Mouse (Mus musculus) right cerebral cortex, adult 2 months (tissue): ENCODE data around the gene B9d2.

Experiments used
- DNase-seq, 2 experiments: peaks; one replicate each; pipeline ENCODE4 v3.0.0; 2021 to 2022; ENCODE audit warnings: low spot score in 2 of 2

Gene B9d2

GRCm38 (mm10) chr7:25674719-25675300 is 5.8 kb upstream of the B9d2 start, which contains the start of gene Tmem91:
Tmem91 (minus strand) TSS chr7:25675166.
- DNase-seq, result no peak

- DNase-seq, result no peak
Measured at GRCm38 (mm10) chr7:25675405-25675804, 5.2 kb upstream of the B9d2 start.

GRCm38 (mm10) chr7:25676085-25676781 is 4.3 kb upstream of the B9d2 start:
- peak; percentile 92 to 94 for DNase-seq

GRCm38 (mm10) chr7:25677013-25677412 is 3.6 kb upstream of the B9d2 start:
- no peak for DNase-seq

- no peak for DNase-seq
Measured at GRCm38 (mm10) chr7:25679971-25680370, 609 bp upstream of the B9d2 start.

- no peak for DNase-seq
Measured at GRCm38 (mm10) chr7:25681341-25682231, 1.0 kb downstream of the B9d2 start.

GRCm38 (mm10) chr7:25683474-25684180 is 3.0 kb downstream of the B9d2 start:
- DNase-seq, result no peak

GRCm38 (mm10) chr7:25684659-25685058 is 4.1 kb downstream of the B9d2 start:
- no peak for DNase-seq

- no peak for DNase-seq
Measured at GRCm38 (mm10) chr7:25685926-25686470, 5.4 kb downstream of the B9d2 start.

- DNase-seq, result no peak
Measured at GRCm38 (mm10) chr7:25686680-25687531, 6.3 kb downstream of the B9d2 start, which contains the start of gene Tgfb1. Tgfb1 (plus strand) TSS chr7:25687002.

- DNase-seq, result no peak
Measured at GRCm38 (mm10) chr7:25687811-25688401, 7.3 kb downstream of the B9d2 start.

- no peak for DNase-seq
Measured at GRCm38 (mm10) chr7:25688810-25689586, 8.4 kb downstream of the B9d2 start.

GRCm38 (mm10) chr7:25689603-25690021 is 9.0 kb downstream of the B9d2 start:
- DNase-seq, result no peak

- DNase-seq, result no peak
Measured at GRCm38 (mm10) chr7:25690051-25690450, 9.5 kb downstream of the B9d2 start.

- DNase-seq, result no peak
Measured at GRCm38 (mm10) chr7:25694104-25694503, 13.5 kb downstream of the B9d2 start.

GRCm38 (mm10) chr7:25699851-25700250 is 19.3 kb downstream of the B9d2 start:
- DNase-seq, result no peak

GRCm38 (mm10) chr7:25700732-25701131 is 20.2 kb downstream of the B9d2 start:
- DNase-seq, result no peak

- no peak for DNase-seq
Measured at GRCm38 (mm10) chr7:25702350-25702749, 21.8 kb downstream of the B9d2 start.

GRCm38 (mm10) chr7:25703793-25704494 is 23.4 kb downstream of the B9d2 start:
- no peak for DNase-seq
